ENCODE assay signal across 8 mouse cellular contexts in genomic region chr5:139558468-139558804, GRCm38 (mm10). TPM values are rescaled to one million over a fixed set of nuclear protein-coding genes. Genes with fewer than 3 reads are reported as not detected.
DNase-seq lines count a peak whose midpoint lies in the region; ATAC-seq lines count a peak whose summit lies in the region.
"Had no signal": no experiment of that assay in that cellular context is flagged by ENCODE, and none has a peak within 500 bp of the region (broad histone marks: within the 10 kb centered on the region; RNA-seq: fewer than 3 reads in every experiment).

No protein-coding gene starts in this region.

- peak; percentile 57; the same call in 1 of the 2 replicates for ATAC-seq in common myeloid progenitor, adult 5-6 weeks (replicated peaks; ENCODE audit: low read depth, poor library complexity, severe bottlenecking)
- no peak for ATAC-seq in heart, embryonic 12.5 days (ENCODE audit: insufficient number of reproducible peaks, low FRiP score)
- peak; percentile 74; the same call in 1 of the 2 replicates for ATAC-seq in neural tube, embryonic 14.5 days (ENCODE audit: low read depth)

- no peaks in the 10 kb centered on the region for H3K9me3 ChIP-seq in heart, embryonic 12.5 days (replicated peaks)
- no peaks in the 10 kb centered on the region for H3K9me3 ChIP-seq in neural tube, embryonic 14.5 days (ENCODE audit: control insufficient read depth, low read length)
- H3K9me3 ChIP-seq: liver, embryonic 13.5 days had no signal

- H3K36me3 ChIP-seq in heart, embryonic 12.5 days: no peaks in the 10 kb centered on the region
- H3K36me3 ChIP-seq in neural tube, embryonic 14.5 days (ENCODE audit: control insufficient read depth, insufficient read depth, low read length): no peaks in the 10 kb centered on the region
- H3K36me3 ChIP-seq: liver, embryonic 13.5 days had no signal

- under 1% methylated on average over 16 of the region's 16 CpGs for WGBS in heart, embryonic 12.5 days
- under 1% methylated on average over 15 of the region's 16 CpGs for WGBS in neural tube, embryonic 14.5 days

- H3K4me3 ChIP-seq in heart, embryonic 12.5 days: peak overlapping the region; percentile 10; the same call in 1 of the 2 replicates
- no peak overlapping the region for H3K4me3 ChIP-seq in neural tube, embryonic 14.5 days (ENCODE audit: low read depth, low read length)
- H3K4me3 ChIP-seq: liver, embryonic 13.5 days had no signal

- no peak overlapping the region for H3K27ac ChIP-seq in heart, embryonic 12.5 days (ENCODE audit: poor library complexity, severe bottlenecking)
- H3K27ac ChIP-seq in neural tube, embryonic 14.5 days (ENCODE audit: low read depth, low read length): peak overlapping the region; percentile 34
- H3K27ac ChIP-seq: liver, embryonic 13.5 days had no signal

- peaks cover 10% of the 10 kb centered on the region; the same call in 1 of the 2 replicates for H3K4me1 ChIP-seq in heart, embryonic 12.5 days (replicated peaks)
- peaks cover 35% of the 10 kb centered on the region for H3K4me1 ChIP-seq in neural tube, embryonic 14.5 days (ENCODE audit: control insufficient read depth, insufficient read depth, low read length)
- H3K4me1 ChIP-seq: liver, embryonic 13.5 days had no signal

- no peak overlapping the region for H3K9ac ChIP-seq in heart, embryonic 12.5 days
- no peak overlapping the region for H3K9ac ChIP-seq in neural tube, embryonic 14.5 days (replicated peaks; ENCODE audit: low read depth, low read length)
- H3K9ac ChIP-seq: liver, embryonic 13.5 days had no signal

- DNase-seq in adrenal gland, postnatal 36 days: peak; percentile 46 to 63
- peak; percentile 40 to 60 for DNase-seq in kidney, postnatal 36 days
- DNase-seq in urinary bladder, adult 2 months (ENCODE audit: low spot score): no peak
- DNase-seq in left cerebral cortex, adult 18-20 months (ENCODE audit: low spot score in 2 of 2): no peak
- DNase-seq: liver, embryonic 13.5 days had no signal

- H3K27me3 ChIP-seq in heart, embryonic 12.5 days (replicated peaks): peaks cover 93% of the 10 kb centered on the region
- peaks cover 13% of the 10 kb centered on the region for H3K27me3 ChIP-seq in neural tube, embryonic 14.5 days (ENCODE audit: control insufficient read depth, insufficient read depth, low read length)

- H3K4me2 ChIP-seq in heart, embryonic 12.5 days: peak overlapping the region; percentile 19; the same call in 1 of the 2 replicates
- peak overlapping the region; percentile 36 for H3K4me2 ChIP-seq in neural tube, embryonic 14.5 days (ENCODE audit: low read depth, low read length)
- H3K4me2 ChIP-seq: liver, embryonic 13.5 days had no signal

RNA-seq across cellular contexts. Expression of gene Uncx, which starts 15.1 kb away (rescaled TPM):
- total RNA-seq in adrenal gland, postnatal 36 days (2021): not detected
- not detected in 2 replicates for total RNA-seq in common myeloid progenitor, adult 5-6 weeks (2017)
- 0.09 TPM in 1 of 2 replicates, not detected in the other for polyA plus RNA-seq in heart, embryonic 12.5 days (2016; fragmentation: Nextera tagmentation; extraction: Ambion mirVana)
- polyA plus RNA-seq in neural tube, embryonic 14.5 days (2014; fragmentation: Nextera tagmentation; extraction: Ambion mirVana): 33.4 and 39.8 TPM in 2 replicates
- polyA plus RNA-seq in urinary bladder, adult 2 months (2012; rRNA removed): not detected in 2 replicates
- total RNA-seq in left cerebral cortex, adult 18-20 months (2021): under 1 TPM; 0.23 to 0.30 TPM
- polyA plus RNA-seq: liver, embryonic 13.5 days had no signal

Comparison
In these comparisons a context has a peak if more than half of its experiments do, and no peak if none do; other contexts are left out.
1. DNase-seq: peak in adrenal gland, postnatal 36 days (2 of 2) and kidney, postnatal 36 days (2 of 2); none in urinary bladder, adult 2 months (single experiment) and left cerebral cortex, adult 18-20 months (0 of 2).